Mouse (Mus musculus): ENCODE results near the gene 4930430F08Rik. TPM values are rescaled to one million over a fixed set of nuclear protein-coding genes. Genes with fewer than 3 reads are reported as not detected.
A peak's percentile ranks its signal among the peaks of the same experiment; 100 is the strongest.

4930430F08Rik gene
- polyA plus RNA-seq, 1 experiment from 2014 or later = 5.1 TPM

DNA sequence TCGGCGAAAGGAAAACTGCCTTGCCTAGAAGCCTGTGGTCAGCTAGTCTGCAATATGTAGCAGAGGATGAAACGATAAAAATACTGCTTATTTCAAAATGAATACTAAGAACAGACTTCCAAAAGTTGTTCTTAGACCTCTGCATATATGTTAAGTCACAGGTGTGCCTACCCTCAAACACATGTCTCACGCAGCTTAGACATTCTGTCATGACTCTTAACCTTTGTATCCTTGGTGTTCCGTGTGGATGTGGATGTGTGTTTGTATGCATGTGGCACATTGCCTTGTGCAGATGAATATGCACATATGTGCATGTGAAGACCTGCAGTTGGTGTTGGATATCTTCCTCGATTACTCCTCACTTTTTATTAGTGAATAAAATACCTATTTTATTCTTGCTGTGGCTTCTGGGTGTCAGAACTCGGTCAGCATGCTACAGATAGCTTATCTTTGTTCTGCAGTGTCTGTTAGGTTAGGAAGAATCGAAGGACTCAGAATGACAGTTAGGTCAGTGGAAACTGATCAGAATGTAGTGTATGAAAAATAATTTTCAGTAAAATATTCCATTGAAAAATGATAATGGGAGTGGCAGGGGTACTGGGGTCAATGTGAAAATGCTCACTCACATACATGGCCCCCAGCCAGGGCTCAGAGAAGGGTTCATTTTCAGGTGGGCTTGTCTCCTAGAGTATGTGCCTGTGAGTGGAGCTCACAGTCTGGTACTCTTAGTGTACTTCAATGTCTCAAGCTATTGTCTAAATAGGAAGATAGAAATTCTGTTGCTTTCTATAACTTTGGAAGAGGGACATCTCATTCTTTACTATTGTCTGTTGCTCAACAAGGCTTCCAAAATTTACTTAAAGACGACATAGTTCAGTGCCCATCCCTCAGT is 65.5 kb downstream of the 4930430F08Rik start:
- H3K9ac ChIP-seq (replicated peaks) = no peak overlapping the region
- H3K4me3 ChIP-seq (ENCODE audit: low read depth, low read length) = no peak overlapping the region
- no peaks in the 10 kb centered on the region for H3K27me3 ChIP-seq (ENCODE audit: insufficient read depth, low read length)
- H3K36me3 ChIP-seq (replicated peaks; ENCODE audit: insufficient read depth, low read length) = 0 out of 2 replicates have a peak, but pooled peaks cover 2% of the 10 kb centered on the region
- DNase-seq = no peak
- H3K9me3 ChIP-seq (ENCODE audit: low read length) = no peaks in the 10 kb centered on the region
- 75% methylated on average over 9 of the region's 9 CpGs for WGBS (ENCODE audit: insufficient replicate concordance)
- peak overlapping the region; percentile 44; the same call in 1 of the 2 replicates for H3K27ac ChIP-seq (ENCODE audit: low read depth)
- peak; percentile 77 for ATAC-seq
- peaks cover 5% of the 10 kb centered on the region; the same call in 1 of the 2 replicates for H3K4me1 ChIP-seq (ENCODE audit: insufficient read depth)
- peak overlapping the region; percentile 26; the same call in 1 of the 2 replicates for H3K4me2 ChIP-seq (ENCODE audit: low read depth, low read length)
- TF ChIP-seq EP300 (IDR thresholded peaks at IDR 0.05; ENCODE audit: low read depth) (peak; percentile 94), CTCF (IDR thresholded peaks at IDR 0.05; ENCODE audit: low read depth) (no peak)

- no peak for DNase-seq
- no peak for ATAC-seq
- H3K4me1 ChIP-seq (ENCODE audit: insufficient read depth) = peaks cover 5% of the 10 kb centered on the region; the same call in 1 of the 2 replicates
- H3K9me3 ChIP-seq (ENCODE audit: low read length) = no peaks in the 10 kb centered on the region
- H3K4me2 ChIP-seq (ENCODE audit: low read depth, low read length) = no peak overlapping the region
- no peak overlapping the region for H3K4me3 ChIP-seq (ENCODE audit: low read depth, low read length)
- no peak overlapping the region for H3K27ac ChIP-seq (ENCODE audit: low read depth)
- 90% methylated on average over 9 of the region's 9 CpGs for WGBS (ENCODE audit: insufficient replicate concordance)
- H3K36me3 ChIP-seq (replicated peaks; ENCODE audit: insufficient read depth, low read length) = peaks cover 4% of the 10 kb centered on the region
- TF ChIP-seq EP300 (IDR thresholded peaks at IDR 0.05; ENCODE audit: low read depth) = no peak
- TF ChIP-seq CTCF (IDR thresholded peaks at IDR 0.05; ENCODE audit: low read depth) = no peak
- H3K9ac ChIP-seq (replicated peaks) = no peak overlapping the region
- no peaks in the 10 kb centered on the region for H3K27me3 ChIP-seq (ENCODE audit: insufficient read depth, low read length)
Observed at GRCm38 (mm10) chr10:100522330-100522729, 67.9 kb downstream of the 4930430F08Rik start.

Other genes starting within 250 kb of the 4930430F08Rik start
- gene Gm4302, start 249.6 kb downstream of the 4930430F08Rik start, polyA plus RNA-seq (2015; fragmentation: Nextera tagmentation; extraction: Ambion mirVana) = not detected in 2 replicates
- gene Gm4303, start 244.5 kb downstream of the 4930430F08Rik start, polyA plus RNA-seq (2015; fragmentation: Nextera tagmentation; extraction: Ambion mirVana) = not detected in 2 replicates
- not detected in 2 replicates for gene Gm4305, start 239.3 kb downstream of the 4930430F08Rik start, polyA plus RNA-seq (2015; fragmentation: Nextera tagmentation; extraction: Ambion mirVana)
- gene Gm4307, start 229.1 kb downstream of the 4930430F08Rik start, polyA plus RNA-seq (2015; fragmentation: Nextera tagmentation; extraction: Ambion mirVana) = not detected in 2 replicates
- not detected in 2 replicates for gene Gm4312, start 207.9 kb downstream of the 4930430F08Rik start, polyA plus RNA-seq (2015; fragmentation: Nextera tagmentation; extraction: Ambion mirVana)
- 2.5 TPM in 2 replicates for gene Tmtc3, start 103.1 kb downstream of the 4930430F08Rik start, polyA plus RNA-seq (2015; fragmentation: Nextera tagmentation; extraction: Ambion mirVana)
- 1.7 TPM in 2 replicates for gene Cep290, start 102.9 kb downstream of the 4930430F08Rik start, polyA plus RNA-seq (2015; fragmentation: Nextera tagmentation; extraction: Ambion mirVana)
- gene 1700017N19Rik, start 61 bp upstream of the 4930430F08Rik start, polyA plus RNA-seq (2015; fragmentation: Nextera tagmentation; extraction: Ambion mirVana) = not detected in 2 replicates